Mouse (Mus musculus): ENCODE measurements around the gene Rsl1d1. TPM values are rescaled to one million over a fixed set of nuclear protein-coding genes. Genes with fewer than 3 reads are reported as not detected.

The Rsl1d1 gene
- not detected in 2 replicates for polyA plus RNA-seq (2012; ENCODE audit: insufficient read depth, insufficient read length, low replicate concordance, missing spikeins)

DNA sequence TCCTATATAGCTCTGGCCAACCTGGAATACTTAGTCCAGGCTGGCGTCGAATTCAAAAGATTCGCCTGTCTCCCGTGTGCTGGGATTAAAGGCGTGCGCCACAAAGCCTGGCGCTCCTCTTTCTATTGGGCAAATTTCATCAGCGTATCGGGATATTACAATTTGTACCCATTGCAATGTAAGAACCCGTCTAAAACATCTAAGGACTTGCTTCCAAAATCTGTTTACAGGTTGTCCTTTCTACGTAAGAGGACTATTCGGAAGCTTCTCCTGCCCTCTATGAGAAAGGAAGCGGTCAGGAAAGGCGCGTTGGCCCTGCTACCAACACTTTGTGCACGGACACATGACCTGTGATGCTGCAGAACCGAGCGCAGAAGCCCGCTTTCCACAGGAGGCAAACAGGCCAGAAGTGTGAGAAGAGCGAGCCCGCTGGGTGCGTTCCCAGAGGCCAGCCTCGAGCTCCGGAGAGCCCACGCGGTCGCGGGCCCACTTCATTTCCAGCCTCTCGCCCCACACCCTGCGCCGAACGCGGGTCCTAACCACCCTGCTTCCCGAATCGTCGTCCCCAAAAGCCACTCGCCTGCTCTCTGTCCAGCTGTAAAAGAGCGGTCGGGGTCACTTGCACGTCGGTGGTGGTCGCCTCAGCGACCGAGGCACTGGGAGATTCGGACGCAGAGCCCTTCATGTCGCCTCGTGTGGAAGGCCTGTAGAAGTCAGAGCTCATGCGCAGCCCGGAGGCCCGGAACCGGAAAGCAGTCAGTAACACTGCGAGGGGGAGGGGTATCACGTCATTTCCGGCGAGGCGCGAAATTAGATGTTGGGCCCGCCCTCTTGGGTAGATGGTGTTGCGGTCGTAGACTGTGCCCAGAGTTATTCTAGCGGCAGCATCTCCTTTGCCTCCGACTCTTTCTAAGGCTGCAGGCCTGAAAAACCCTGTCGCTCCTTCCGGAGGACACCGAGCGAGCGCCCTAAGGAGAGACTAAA, at the start of gene Rsl1d1:
Gene Rsl1d1, minus strand, starts transcription at position 761 of the 984 bp plus-strand sequence.
- H3K27ac ChIP-seq (ENCODE audit: insufficient read depth, low read depth, low read length): peak within 1 kb of the TSS; percentile 47
- H3K4me3 ChIP-seq (ENCODE audit: insufficient read depth, low read depth, low read length): peak within 1 kb of the TSS; percentile 86
- no peaks in the 10 kb centered on the region for H3K4me1 ChIP-seq (ENCODE audit: control insufficient read depth, insufficient read depth, low read length)
- WGBS: under 1% methylated on average over 68 of the region's 68 CpGs
- TF ChIP-seq POLR2A (IDR thresholded peaks at IDR 0.05; ENCODE audit: insufficient read depth, low read depth, low read length): peak; percentile 82
- TF ChIP-seq CTCF (IDR thresholded peaks at IDR 0.05; ENCODE audit: insufficient read depth, low read depth, low read length): no peak

DNA sequence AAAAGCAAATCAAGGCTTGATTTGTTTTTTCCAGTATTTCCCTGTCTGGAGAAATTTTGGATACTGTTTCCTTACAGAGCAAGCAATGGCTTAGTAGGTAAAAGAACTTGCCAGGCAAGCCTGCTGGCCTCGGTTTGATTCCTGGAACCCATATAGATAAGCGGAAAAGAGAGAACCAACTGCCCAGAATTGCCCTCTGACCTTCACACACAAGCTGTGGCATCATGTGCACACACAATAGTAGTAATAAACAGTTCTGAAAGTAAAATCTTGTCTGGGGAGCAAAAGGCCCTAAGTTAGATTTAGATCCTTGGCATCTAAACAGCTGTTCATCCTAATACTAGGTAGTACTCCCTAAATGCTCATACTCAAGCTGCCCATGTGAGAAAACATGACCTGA, 44.7 kb upstream of the Rsl1d1 start:
- WGBS: 76% methylated on average over 2 of the region's 2 CpGs

DNA sequence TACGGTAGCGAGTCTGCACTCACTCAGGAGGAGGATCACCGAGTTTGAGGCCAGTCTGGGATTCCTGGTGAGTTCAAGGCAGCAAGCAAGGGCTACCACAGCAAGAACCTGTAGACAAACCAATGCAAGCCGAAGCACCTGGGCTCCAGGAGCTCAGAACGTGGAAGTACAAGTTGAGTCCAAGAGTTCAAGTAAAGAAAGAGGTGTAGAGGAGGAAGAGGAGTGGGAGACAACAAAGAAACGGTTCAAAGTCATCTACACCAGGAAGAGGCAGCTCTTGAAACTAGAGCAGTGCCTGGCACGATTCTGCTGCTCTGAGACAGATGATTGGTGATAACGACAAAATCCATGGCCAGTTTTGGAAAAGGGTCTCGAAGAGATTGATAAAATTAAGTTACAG, 42.6 kb upstream of the Rsl1d1 start:
- Histone ChIP-seq H3K4me1 (ENCODE audit: control insufficient read depth, insufficient read depth, low read length) (no peaks in the 10 kb centered on the region; the same call in 1 of the 2 replicates), H3K4me3 (ENCODE audit: insufficient read depth, low read depth, low read length) (no peak overlapping the region), H3K27ac (ENCODE audit: insufficient read depth, low read depth, low read length) (no peak overlapping the region)
- WGBS: 82% methylated on average over 9 of the region's 9 CpGs
- TF ChIP-seq CTCF (IDR thresholded peaks at IDR 0.05; ENCODE audit: insufficient read depth, low read depth, low read length): no peak

More for the DNA sequence above, 44.7 kb upstream of the Rsl1d1 start:
- Histone ChIP-seq H3K4me3 (ENCODE audit: insufficient read depth, low read depth, low read length) (no peak overlapping the region), H3K4me1 (ENCODE audit: control insufficient read depth, insufficient read depth, low read length) (no peaks in the 10 kb centered on the region; the same call in 1 of the 2 replicates), H3K27ac (ENCODE audit: insufficient read depth, low read depth, low read length) (no peak overlapping the region)
- TF ChIP-seq CTCF (IDR thresholded peaks at IDR 0.05; ENCODE audit: insufficient read depth, low read depth, low read length): no peak
- TF ChIP-seq POLR2A (IDR thresholded peaks at IDR 0.05; ENCODE audit: insufficient read depth, low read depth, low read length): no peak

DNA sequence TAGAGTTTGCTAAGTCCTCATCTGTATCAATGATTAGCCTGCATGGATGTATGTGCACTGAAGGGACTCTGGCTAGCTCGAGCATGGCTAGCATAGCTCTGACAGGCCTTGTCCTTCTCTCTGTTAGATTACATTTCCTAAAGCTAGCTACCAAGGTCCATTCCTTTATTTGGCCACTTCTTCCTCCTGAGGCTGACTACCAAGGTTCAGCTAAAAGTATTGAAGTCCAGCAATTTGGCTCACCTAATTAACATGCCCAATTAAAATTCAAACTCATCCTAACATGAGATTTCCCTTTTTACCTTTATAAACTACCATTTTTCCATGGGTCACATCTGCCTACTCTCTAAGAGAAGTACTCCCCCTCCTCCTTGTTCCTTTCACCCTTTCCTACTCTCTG, 39.3 kb upstream of the Rsl1d1 start:
- WGBS: 74% methylated on average over 1 of the region's 1 CpGs
- Histone ChIP-seq H3K4me1 (ENCODE audit: control insufficient read depth, insufficient read depth, low read length) (no peaks in the 10 kb centered on the region; the same call in 1 of the 2 replicates), H3K4me3 (ENCODE audit: insufficient read depth, low read depth, low read length) (no peak overlapping the region), H3K27ac (ENCODE audit: insufficient read depth, low read depth, low read length) (no peak overlapping the region)
- no peak for TF ChIP-seq POLR2A (IDR thresholded peaks at IDR 0.05; ENCODE audit: insufficient read depth, low read depth, low read length)

DNA sequence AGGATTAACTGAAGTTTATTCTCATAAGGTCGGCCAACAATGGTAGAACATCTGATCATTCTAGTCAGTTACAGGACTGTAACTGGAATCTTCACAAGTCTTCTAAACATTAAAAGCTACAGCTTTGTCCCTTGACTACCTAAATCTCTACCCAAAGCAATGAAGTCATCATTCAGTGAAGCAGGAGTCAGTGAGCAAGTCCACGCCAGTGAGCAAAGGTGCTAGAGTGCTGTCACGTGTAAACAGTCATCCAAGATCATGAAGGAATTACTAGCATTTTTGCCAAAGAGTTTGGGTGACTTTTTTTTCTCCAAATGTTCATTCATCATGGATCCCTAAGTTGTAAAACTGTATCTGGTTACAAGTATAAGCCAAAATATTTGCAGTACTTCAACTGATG, 14.7 kb upstream of the Rsl1d1 start:
- no peaks in the 10 kb centered on the region for H3K4me1 ChIP-seq (ENCODE audit: control insufficient read depth, insufficient read depth, low read length)
- H3K27ac ChIP-seq (ENCODE audit: insufficient read depth, low read depth, low read length): no peak overlapping the region
- no peak overlapping the region for H3K4me3 ChIP-seq (ENCODE audit: insufficient read depth, low read depth, low read length)
- no peak for TF ChIP-seq CTCF (IDR thresholded peaks at IDR 0.05; ENCODE audit: insufficient read depth, low read depth, low read length)
- no peak for TF ChIP-seq POLR2A (IDR thresholded peaks at IDR 0.05; ENCODE audit: insufficient read depth, low read depth, low read length)
- WGBS: 83% methylated on average over 3 of the region's 3 CpGs

DNA sequence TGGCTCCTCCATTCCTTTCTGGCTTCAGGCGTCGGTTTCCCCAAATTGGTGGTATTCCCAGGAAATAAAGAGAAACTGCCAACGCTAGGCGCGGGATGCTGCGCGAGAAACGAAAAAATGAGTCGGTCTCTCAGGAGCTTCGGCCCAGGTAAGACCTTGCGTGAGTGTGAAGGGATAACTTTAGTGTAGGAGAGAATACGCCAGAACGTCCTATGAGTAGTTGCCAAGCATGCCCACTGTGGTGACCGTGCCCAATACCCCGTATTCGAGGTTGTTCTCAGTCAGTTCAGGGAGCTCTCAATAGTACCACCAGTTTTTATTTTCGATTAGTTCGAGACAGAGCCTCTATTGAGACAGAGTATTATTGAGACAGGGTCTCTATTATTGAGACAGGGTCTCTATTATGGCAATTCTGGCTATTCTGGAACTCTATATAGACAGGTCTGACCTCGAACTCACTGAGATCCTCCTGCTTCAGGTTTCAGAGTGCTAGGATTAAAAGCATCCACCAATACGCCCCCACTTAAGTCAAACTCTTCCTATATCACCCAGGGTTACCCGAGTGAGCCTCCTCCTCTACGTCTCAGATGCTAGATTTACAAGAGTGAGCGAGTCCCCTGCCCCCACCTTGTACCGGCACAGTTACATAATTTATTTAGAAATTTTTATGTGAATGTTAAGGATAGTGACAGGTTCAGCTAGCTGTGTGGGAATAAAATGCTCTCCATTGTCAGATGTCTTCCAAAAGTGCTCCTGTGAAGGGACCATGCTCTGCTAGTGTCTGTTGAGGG, 664 bp upstream of the Rsl1d1 start:
- H3K4me1 ChIP-seq (ENCODE audit: control insufficient read depth, insufficient read depth, low read length): no peaks in the 10 kb centered on the region
- no peak overlapping the region; the same call in 1 of the 2 replicates for H3K27ac ChIP-seq (ENCODE audit: insufficient read depth, low read depth, low read length)
- 4% methylated on average over 24 of the region's 24 CpGs for WGBS
- TF ChIP-seq POLR2A (IDR thresholded peaks at IDR 0.05; ENCODE audit: insufficient read depth, low read depth, low read length): no peak
- no peak for TF ChIP-seq CTCF (IDR thresholded peaks at IDR 0.05; ENCODE audit: insufficient read depth, low read depth, low read length)
- peak overlapping the region; percentile 86 for H3K4me3 ChIP-seq (ENCODE audit: insufficient read depth, low read depth, low read length)

DNA sequence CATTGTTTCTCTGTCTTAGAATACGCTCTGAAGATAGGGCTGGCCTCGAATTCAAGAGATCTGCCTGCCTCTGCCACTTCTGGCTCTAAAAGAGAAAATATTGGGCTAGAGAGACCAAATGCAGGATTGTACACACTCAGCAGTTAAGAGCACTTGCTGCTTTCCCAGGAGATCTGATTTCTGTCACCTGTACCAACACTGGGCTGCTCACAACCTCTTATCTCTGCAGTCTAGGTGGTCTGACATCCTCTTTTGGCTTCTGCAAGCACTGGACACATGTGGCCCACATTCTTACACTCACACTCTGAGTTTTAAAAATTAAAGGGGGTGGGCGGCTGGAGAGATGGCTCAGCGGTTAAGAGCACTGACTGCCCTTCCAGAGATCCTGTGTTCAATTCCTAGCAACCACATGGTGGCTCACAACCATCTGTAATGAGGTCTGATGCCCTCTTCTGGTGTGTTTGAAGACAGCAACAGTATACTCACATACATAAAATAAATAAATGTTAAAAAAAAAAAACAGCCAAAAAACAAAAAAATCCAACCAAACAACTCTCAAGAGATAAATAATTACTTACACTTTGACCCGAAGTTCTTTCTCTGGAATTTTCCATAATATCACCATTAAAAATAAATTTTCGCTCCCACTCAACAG, 1.3 kb downstream of the Rsl1d1 start:
- no peak overlapping the region for H3K27ac ChIP-seq (ENCODE audit: insufficient read depth, low read depth, low read length)
- H3K4me3 ChIP-seq (ENCODE audit: insufficient read depth, low read depth, low read length): no peak overlapping the region
- H3K4me1 ChIP-seq (ENCODE audit: control insufficient read depth, insufficient read depth, low read length): no peaks in the 10 kb centered on the region
- WGBS: 71% methylated on average over 6 of the region's 6 CpGs
- TF ChIP-seq CTCF (IDR thresholded peaks at IDR 0.05; ENCODE audit: insufficient read depth, low read depth, low read length) (no peak), POLR2A (IDR thresholded peaks at IDR 0.05; ENCODE audit: insufficient read depth, low read depth, low read length) (no peak)

DNA sequence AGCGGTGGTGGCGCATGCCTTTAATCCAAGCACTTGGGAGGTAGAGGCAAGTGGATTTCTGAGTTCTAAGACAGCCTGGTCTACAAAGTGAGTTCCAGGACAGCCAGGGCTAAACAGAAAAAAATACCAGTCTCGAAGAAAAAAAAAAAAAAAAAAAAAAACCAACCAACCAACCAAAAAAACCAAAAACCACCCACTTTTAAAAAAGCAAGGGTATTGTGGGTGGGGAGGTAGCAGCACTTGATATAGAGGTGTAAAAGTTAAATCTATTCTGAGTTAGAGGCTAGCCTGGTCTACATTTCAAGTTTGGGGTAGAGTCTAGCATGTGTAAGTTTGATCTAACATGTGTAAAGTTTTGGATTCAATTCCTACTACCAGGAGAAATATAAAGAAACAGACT, 2.9 kb downstream of the Rsl1d1 start:
- Histone ChIP-seq H3K4me1 (ENCODE audit: control insufficient read depth, insufficient read depth, low read length) (no peaks in the 10 kb centered on the region), H3K4me3 (ENCODE audit: insufficient read depth, low read depth, low read length) (no peak overlapping the region), H3K27ac (ENCODE audit: insufficient read depth, low read depth, low read length) (no peak overlapping the region)
- TF ChIP-seq CTCF (IDR thresholded peaks at IDR 0.05; ENCODE audit: insufficient read depth, low read depth, low read length) (no peak), POLR2A (IDR thresholded peaks at IDR 0.05; ENCODE audit: insufficient read depth, low read depth, low read length) (no peak)
- WGBS: 87% methylated on average over 3 of the region's 3 CpGs
